Mouse (Mus musculus) activated CD4-positive, CD25-positive, alpha-beta regulatory T cell, adult 4 months (primary cell): ENCODE measurements around the gene Upf3b. TPM values are rescaled to one million over a fixed set of nuclear protein-coding genes. Genes with fewer than 3 reads are reported as not detected.

Experiments used
- ATAC-seq: one replicate; pipeline ENCODE4 v1.8.0; 2017
- polyA plus RNA-seq, 2 experiments: library from polyadenylated mRNA; unstranded; fragments of 100-300 nt; shearing (Covaris generic); gene quantifications; one replicate each; pipeline ENCODE4 v1.2.1; 2017

Upf3b gene
- polyA plus RNA-seq, 2 experiments from 2014 or later = 33.8 to 46.6 TPM

DNA sequence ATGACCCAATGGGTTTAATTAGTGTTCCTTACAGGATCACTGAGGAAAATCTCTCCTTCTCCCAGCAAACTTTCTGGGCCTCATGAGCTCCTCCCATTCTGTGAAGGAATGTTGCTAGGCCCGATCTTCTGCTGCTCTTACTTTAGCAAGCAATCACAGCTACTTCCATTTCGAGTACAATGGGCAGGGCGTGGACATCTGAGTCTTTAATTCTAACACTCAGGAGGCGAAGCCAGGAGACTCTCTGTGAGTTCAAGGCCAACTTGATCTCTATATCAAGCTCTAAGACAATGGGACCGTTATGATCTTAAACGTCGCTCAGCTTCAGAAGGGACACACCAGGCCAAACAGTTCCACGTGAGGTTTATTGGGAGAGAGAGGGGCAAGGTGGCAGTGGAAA, 33.5 kb downstream of the Upf3b start:
- no peak for ATAC-seq

DNA sequence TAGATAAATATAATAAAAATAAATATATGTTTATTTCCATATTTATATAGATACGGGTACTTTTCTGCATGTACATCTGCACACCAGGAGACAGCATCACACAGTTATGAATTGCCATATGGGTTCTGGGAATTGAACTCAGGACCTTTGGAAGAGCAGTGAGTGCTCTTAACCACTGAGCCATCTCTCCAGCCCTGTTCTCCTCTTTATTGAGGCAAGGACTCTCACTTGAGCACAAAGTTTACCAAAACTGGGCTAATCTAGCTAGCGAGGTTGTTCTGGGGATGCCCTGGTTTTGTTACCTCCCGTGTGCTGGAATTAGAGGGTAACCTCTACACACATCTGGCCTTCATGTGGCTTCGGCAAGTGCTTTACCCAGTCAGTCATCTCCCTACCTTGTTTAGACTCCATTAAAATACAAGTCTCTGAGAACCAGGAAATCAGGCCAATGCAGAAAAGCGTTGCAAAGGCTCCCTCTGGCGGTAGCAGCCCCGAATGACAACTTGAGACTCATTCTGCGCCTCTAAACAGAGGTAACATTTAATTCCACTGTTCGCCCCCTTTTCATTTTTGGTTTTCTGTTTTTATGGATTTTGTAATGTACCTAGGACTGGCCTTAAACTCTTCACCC, 35.7 kb downstream of the Upf3b start:
- ATAC-seq = peak; percentile 57

DNA sequence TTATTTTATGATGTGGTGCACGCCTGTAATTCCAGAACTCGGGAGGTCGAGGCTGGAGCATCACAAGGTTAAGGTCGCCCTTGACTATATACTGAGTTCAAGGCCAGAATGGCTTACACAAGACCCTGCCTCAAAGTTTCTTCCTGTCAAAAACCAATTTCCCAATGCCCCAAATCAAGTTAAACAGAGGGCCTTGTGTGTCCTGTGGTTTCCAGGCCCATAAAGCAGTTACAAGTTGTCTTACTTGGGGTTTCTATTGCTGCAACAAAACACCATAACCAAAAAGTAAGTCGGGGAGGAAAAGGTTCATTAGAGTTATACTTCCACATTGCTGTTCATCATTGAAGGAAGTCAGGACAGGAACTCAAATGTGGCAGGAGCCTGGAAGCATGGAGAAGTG, 41.4 kb downstream of the Upf3b start:
- ATAC-seq = no peak

DNA sequence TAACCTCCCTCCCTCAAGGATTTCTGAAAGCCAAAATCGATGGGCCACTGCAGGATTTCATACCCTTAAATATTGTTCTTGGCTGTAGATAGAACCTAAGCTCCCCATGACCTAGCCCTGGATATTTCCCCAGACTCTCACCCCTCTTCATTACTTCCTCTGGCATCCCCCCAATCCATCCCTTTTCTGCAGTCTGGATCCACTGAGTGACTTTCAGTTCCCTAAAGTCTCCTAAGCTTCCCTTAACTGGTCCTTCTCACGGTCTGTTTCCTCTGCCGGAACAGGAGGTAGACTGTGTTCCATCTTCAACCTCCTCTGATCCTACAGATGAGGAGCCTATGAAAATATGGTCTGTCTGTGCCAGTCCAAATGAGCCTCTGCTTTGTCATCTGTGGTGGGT, 42.8 kb downstream of the Upf3b start:
- no peak for ATAC-seq

DNA sequence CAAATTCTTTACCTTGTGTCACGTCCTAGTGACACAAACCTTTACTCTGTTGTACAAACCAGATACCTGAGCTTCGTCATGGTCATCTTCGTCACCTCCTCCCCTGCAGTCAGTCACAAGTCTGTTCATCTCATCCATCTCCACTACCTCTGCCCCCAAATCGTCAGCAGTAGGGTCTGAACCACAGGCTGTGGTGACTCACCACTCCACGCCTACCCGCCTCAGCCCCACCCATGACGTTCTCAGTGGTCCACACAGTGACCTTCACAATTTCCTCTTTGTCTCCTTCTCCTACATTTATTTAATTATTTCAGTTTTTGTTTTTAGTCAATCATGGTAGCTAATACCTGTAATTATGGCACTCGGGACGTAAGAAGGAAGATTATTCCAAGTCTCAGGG, 46.2 kb downstream of the Upf3b start:
- no peak for ATAC-seq

DNA sequence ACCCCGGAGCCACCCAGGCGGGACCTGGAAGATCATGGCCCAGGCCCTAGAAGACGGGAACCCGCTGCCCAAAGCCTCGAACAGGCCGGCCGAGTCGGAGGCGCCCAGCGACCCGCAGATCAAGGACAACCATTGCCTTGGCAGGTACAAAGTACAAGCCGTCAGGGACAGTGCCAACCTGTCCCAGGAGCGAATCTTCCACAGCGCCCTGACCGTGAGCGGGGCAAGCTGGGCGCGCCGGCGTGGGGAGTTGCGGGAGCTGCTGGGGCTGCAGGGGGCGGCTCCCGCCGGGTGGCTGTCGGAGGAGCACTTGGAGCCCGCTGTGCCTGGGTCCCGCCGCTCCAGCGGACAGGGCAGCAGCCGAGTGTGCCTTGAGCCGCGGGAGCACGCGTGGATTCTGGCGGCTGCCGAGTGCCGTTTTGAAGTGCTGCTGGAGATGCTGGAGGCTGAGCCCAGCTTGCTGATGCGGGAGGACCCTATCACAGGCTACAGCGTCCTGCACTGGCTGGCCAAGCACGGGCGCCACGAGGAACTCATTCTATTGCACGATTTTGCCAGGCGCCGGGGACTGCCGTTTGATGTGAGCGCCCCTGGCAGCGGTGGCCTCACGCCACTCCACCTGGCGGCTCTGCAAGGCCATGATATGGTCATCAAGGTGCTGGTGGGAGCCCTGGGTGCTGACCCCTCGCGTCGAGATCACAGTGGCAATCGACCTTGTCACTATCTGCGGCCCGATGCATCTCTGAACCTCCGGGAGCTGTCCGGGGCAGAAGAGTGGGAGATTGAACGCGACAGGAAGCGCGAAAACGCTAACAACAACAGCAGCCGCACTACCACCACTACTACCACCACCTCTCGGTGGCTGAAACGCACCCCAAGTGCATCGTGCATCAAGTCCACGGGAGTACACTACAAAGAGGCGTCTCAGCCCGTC, 61.0 kb downstream of the Upf3b start:
- ATAC-seq = no peak

DNA sequence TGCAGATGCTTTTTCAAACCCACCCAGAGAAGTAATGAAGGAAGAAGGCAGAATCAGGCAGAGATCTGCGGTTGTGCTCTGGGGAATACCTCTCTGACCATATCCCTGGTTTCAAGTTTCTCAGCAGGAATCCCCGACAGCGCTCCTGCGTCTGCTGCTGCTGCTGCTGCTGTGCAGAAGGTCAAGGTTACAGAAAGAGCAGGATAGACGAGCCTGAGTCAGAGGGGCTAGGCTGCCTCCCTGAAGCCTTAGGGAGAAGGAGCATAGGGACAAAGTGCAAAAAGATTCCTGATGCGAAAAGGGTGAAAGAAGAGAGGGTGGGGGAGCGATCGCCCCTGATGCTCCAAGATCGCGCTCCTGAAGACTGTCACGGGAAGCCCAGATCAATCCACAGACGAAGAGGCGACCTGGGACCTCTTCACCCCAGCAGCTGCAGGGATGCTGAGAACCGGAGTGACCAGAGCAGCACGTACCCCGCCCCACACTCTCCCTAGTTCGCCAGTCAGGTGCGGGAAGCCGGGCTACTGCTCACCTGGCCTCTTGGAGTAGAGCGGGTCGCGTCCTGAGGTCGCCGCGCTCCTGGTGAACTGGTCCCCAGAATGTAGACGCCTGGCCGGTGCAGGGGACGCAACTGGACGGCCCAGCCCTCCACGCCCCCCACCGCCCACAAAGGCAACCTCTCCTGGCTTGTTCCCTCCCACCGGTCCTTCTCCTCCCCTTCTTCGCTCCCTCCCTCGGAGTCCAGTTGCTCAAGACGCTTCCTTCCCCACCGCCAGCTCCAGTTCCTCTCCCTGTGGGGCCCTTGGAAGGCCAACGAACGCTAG, 61.8 kb downstream of the Upf3b start, which contains the start of gene Sowahd:
Gene Sowahd, plus strand, starts transcription at position 780 of the 824 bp plus-strand sequence.
- no peak for ATAC-seq

DNA sequence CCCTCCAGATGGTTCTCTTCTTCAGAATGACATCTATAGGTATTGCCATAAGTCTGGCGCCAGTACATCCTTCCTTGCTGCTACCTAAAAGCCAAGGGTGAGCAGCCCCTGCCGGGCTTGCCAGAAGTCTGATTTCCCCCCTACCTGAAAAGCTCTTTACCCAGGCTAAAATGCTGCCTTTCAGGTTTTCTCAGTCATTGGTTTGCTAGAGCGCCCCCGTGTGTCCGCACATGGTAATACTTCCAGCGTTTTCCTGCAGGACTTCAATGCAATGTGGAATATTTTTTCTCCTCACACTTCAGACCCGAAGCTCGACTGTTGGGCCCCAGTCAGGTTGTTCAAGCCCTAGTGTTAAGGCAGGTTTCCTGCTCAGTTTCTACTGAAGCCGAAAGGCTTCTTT, 67.4 kb downstream of the Upf3b start:
- ATAC-seq = no peak

Other genes starting within 250 kb of the Upf3b start
- gene Ube2a, start 236.4 kb downstream of the Upf3b start, polyA plus RNA-seq = 100 to 1,000 TPM; 134 to 158 TPM
- 10 to 100 TPM; 27.3 to 30.0 TPM for gene C330007P06Rik, start 236.2 kb downstream of the Upf3b start, polyA plus RNA-seq
- gene Nkrf, start 207.4 kb downstream of the Upf3b start, polyA plus RNA-seq = 1 to 10 TPM; 2.5 to 2.6 TPM
- 100 to 1,000 TPM; 146 to 160 TPM for gene Sept6, start 118.5 kb downstream of the Upf3b start, polyA plus RNA-seq
- gene Sowahd, start 61.5 kb downstream of the Upf3b start, polyA plus RNA-seq = not detected
- gene Rpl39, start 24.9 kb downstream of the Upf3b start, polyA plus RNA-seq = 1,000 to 10,000 TPM in 1 of 2 experiments, 100 to 1,000 TPM in 1; 652 to 1,206 TPM
- 10 to 100 TPM; 19.3 to 27.4 TPM for gene Nkap, start 16.5 kb upstream of the Upf3b start, polyA plus RNA-seq
- under 1 TPM in 1 of 2 experiments, not detected in 1; 0.19 TPM for gene Akap14, start 58.5 kb upstream of the Upf3b start, polyA plus RNA-seq
- 100 to 1,000 TPM; 295 to 357 TPM for gene Ndufa1, start 80.8 kb upstream of the Upf3b start, polyA plus RNA-seq
- gene Rnf113a1, start 80.9 kb upstream of the Upf3b start, polyA plus RNA-seq = 10 to 100 TPM in 1 of 2 experiments, 1 to 10 TPM in 1; 9.5 to 10.9 TPM
- gene Gm9, start 100.7 kb upstream of the Upf3b start, polyA plus RNA-seq = not detected
- gene Rhox1, start 111.9 kb upstream of the Upf3b start, polyA plus RNA-seq = not detected
- not detected for gene Rhox2a, start 134.7 kb upstream of the Upf3b start, polyA plus RNA-seq
- not detected for gene Rhox3a, start 139.6 kb upstream of the Upf3b start, polyA plus RNA-seq
- not detected for gene Rhox4a, start 155.0 kb upstream of the Upf3b start, polyA plus RNA-seq